Mouse (Mus musculus) MEL (cell line): ENCODE data around the gene Samd8. TPM values are rescaled to one million over a fixed set of nuclear protein-coding genes. Genes with fewer than 3 reads are reported as not detected.

Experiments used
- DNase-seq: peaks from one replicate; pipeline ENCODE4 v3.0.0; 2011; ENCODE audit warnings: low read depth, low spot score
- H3K27ac ChIP-seq: 2 replicates; pipeline ENCODE4 v1.5.1; 2012; ENCODE audit warnings: low read depth, mild to moderate bottlenecking, control low read depth, low read length, moderate library complexity; ENCODE audit not compliant: control insufficient read depth
- H3K27me3 ChIP-seq, 2 experiments: fragments of 150-350 bp in 1 of 2; sonication (generic) in 1 of 2; 2 replicates each; pipeline ENCODE4 v1.6.1; 2012; ENCODE audit warnings: low read length in 2 of 2, mild to moderate bottlenecking in 2 of 2, improper control_type of control experiment in 1 of 2, moderate library complexity in 1 of 2; ENCODE audit not compliant: insufficient read depth in 2 of 2, control insufficient read depth in 1 of 2
- H3K36me3 ChIP-seq, 2 experiments: 2 replicates each; pipeline ENCODE4 v1.6.1; 2012 to 2014; ENCODE audit warnings: low read length in 2 of 2, improper control_type of control experiment in 1 of 2, inconsistent platforms in 1 of 2, mild to moderate bottlenecking in 1 of 2; ENCODE audit not compliant: insufficient read depth in 2 of 2, control insufficient read depth in 1 of 2
- H3K4me1 ChIP-seq, 2 experiments: fragments of 150-350 bp in 1 of 2; sonication (generic) in 1 of 2; 2 replicates each; pipeline ENCODE4 v1.6.1; 2012; ENCODE audit warnings: low read length in 2 of 2, improper control_type of control experiment in 1 of 2, mild to moderate bottlenecking in 1 of 2; ENCODE audit not compliant: insufficient read depth in 2 of 2, control insufficient read depth in 1 of 2
- H3K4me3 ChIP-seq, 2 experiments: fragments of 150-350 bp in 1 of 2; sonication (generic) in 1 of 2; 2 replicates each; pipeline ENCODE4 v1.5.1; 2012; ENCODE audit warnings: low read depth in 2 of 2, low read length in 2 of 2, mild to moderate bottlenecking in 2 of 2, moderate library complexity in 2 of 2, control low read depth in 1 of 2, improper control_type of control experiment in 1 of 2; ENCODE audit not compliant: control insufficient read depth in 1 of 2, insufficient read depth in 1 of 2
- H3K79me2 ChIP-seq: 2 replicates; pipeline ENCODE4 v1.6.1; 2012; ENCODE audit warnings: mild to moderate bottlenecking, low read length, moderate library complexity; ENCODE audit not compliant: control insufficient read depth, poor library complexity, insufficient read depth
- H3K9ac ChIP-seq: 2 replicates; pipeline ENCODE4 v1.6.1; 2012; ENCODE audit warnings: low read depth, mild to moderate bottlenecking, control low read depth, low read length, moderate library complexity; ENCODE audit not compliant: control insufficient read depth, poor library complexity, severe bottlenecking
- H3K9me3 ChIP-seq: fragments of 150-350 bp; sonication (generic); replicated peaks from 2 replicates; pipeline ENCODE4 v1.6.1; 2012; ENCODE audit warnings: mild to moderate bottlenecking, low read length, improper control_type of control experiment, moderate library complexity; ENCODE audit not compliant: insufficient read depth
- CHD2 ChIP-seq: IDR thresholded peaks from 2 replicates; pipeline ENCODE4 v1.6.1; 2011; ENCODE audit warnings: low read length, improper control_type of control experiment
- CTCF ChIP-seq, 3 experiments: IDR thresholded peaks in 2 of 3; conservative IDR thresholded peaks in 1 of 3; 2 replicates each; pipeline ENCODE4 v1.5.1; 2011 to 2012; ENCODE audit warnings: low read length in 3 of 3, low read depth in 2 of 3, mild to moderate bottlenecking in 2 of 3, improper control_type of control experiment in 1 of 3, inconsistent platforms in 1 of 3, mixed read lengths in 1 of 3, moderate library complexity in 1 of 3; ENCODE audit not compliant: control insufficient read depth in 1 of 3, insufficient read depth in 1 of 3, poor library complexity in 1 of 3, severe bottlenecking in 1 of 3
- ELF1 ChIP-seq: IDR thresholded peaks from 2 replicates; pipeline ENCODE4 v1.6.1; 2014; ENCODE audit warnings: low read depth, mild to moderate bottlenecking, inconsistent platforms, low read length, improper control_type of control experiment, moderate library complexity
- EP300 ChIP-seq, 2 experiments: IDR thresholded peaks; 2 replicates each; pipeline ENCODE4 v1.6.1; 2011; ENCODE audit warnings: improper control_type of control experiment in 2 of 2, low read length in 2 of 2, low read depth in 1 of 2, mild to moderate bottlenecking in 1 of 2
- MAX ChIP-seq: IDR thresholded peaks from 2 replicates; pipeline ENCODE4 v1.6.1; 2011; ENCODE audit warnings: low read length, improper control_type of control experiment
- MXI1 ChIP-seq: IDR thresholded peaks from 2 replicates; pipeline ENCODE4 v1.6.1; 2011; ENCODE audit warnings: mild to moderate bottlenecking, low read depth, low read length, improper control_type of control experiment
- MYB ChIP-seq: IDR thresholded peaks from 2 replicates; pipeline ENCODE4 v1.6.1; 2011; ENCODE audit warnings: mild to moderate bottlenecking, low read depth, low read length, improper control_type of control experiment
- POLR2A ChIP-seq, 2 experiments: IDR thresholded peaks; 2 replicates each; pipeline ENCODE4 v1.6.1; 2011 to 2012; ENCODE audit warnings: low read length in 2 of 2, mild to moderate bottlenecking in 2 of 2, control low read depth in 1 of 2, improper control_type of control experiment in 1 of 2, low read depth in 1 of 2, moderate library complexity in 1 of 2; ENCODE audit not compliant: control insufficient read depth in 1 of 2, insufficient read depth in 1 of 2, poor library complexity in 1 of 2
- TCF12 ChIP-seq: IDR thresholded peaks from 2 replicates; pipeline ENCODE4 v1.6.1; 2014; ENCODE audit warnings: low read depth, mild to moderate bottlenecking, inconsistent platforms, low read length, improper control_type of control experiment, moderate library complexity
- UBTF ChIP-seq: IDR thresholded peaks from 2 replicates; pipeline ENCODE4 v1.6.1; 2012; ENCODE audit warnings: low read depth, mild to moderate bottlenecking, inconsistent platforms, low read length, improper control_type of control experiment, moderate library complexity, borderline replicate concordance; ENCODE audit not compliant: insufficient read depth
- USF1 ChIP-seq: IDR thresholded peaks from 2 replicates; pipeline ENCODE4 v1.6.1; 2014; ENCODE audit warnings: low read depth, mild to moderate bottlenecking, inconsistent platforms, low read length, improper control_type of control experiment, moderate library complexity
- ZC3H11A ChIP-seq: IDR thresholded peaks from 2 replicates; pipeline ENCODE4 v1.6.1; 2012; ENCODE audit warnings: low read depth, mild to moderate bottlenecking, inconsistent platforms, low read length, improper control_type of control experiment
- polyA plus RNA-seq, 2 experiments: library from polyadenylated mRNA; stranded (reverse) in 1 of 2; unstranded in 1 of 2; fragments of >175 nt in 1 of 2; fragments of >200 nt in 1 of 2; gene quantifications; 2 replicates each; pipeline versions ENCODE4 v1.2.1 to v1.2.4; 2012; ENCODE audit warnings: low replicate concordance in 2 of 2, low read depth in 1 of 2; ENCODE audit not compliant: insufficient read length in 2 of 2, insufficient read depth in 1 of 2, missing spikeins in 1 of 2
- total RNA-seq: library from RNA; depleted of rRNA; stranded (reverse); fragments of 300-350 nt; gene quantifications from 2 replicates; pipeline ENCODE4 v1.2.3, GENCODE M21; 2012

Gene Samd8
- total and polyA plus RNA-seq, 3 experiments = 5.8 to 6.8 TPM; not detected in 1

- no peaks in the 10 kb centered on the region for H3K79me2 ChIP-seq
- no peaks in the 10 kb centered on the region for H3K9me3 ChIP-seq
- H3K4me3 ChIP-seq = no peak overlapping the region
- DNase-seq = no peak
- H3K9ac ChIP-seq = no peak overlapping the region
- no peaks in the 10 kb centered on the region for H3K27me3 ChIP-seq
- peaks cover 0 to 2% of the 10 kb centered on the region in 2 experiments; a peak in 1 of 4 replicates for H3K4me1 ChIP-seq
- H3K27ac ChIP-seq = no peak overlapping the region
- TF ChIP-seq CHD2 (no peak), CTCF (IDR thresholded peaks at IDR 0.05 in 2 of 3, conservative IDR thresholded peaks at IDR 0.05 in 1 of 3; ENCODE audit: control insufficient read depth in 1 of 3, insufficient read depth in 1 of 3, low read depth in 2 of 3, low read length in 3 of 3, poor library complexity in 1 of 3, severe bottlenecking in 1 of 3) (no peak), MAX (no peak), EP300 (IDR thresholded peaks at IDR 0.05; ENCODE audit: low read depth in 1 of 2, low read length in 2 of 2) (no peak), ZC3H11A (no peak), MXI1 (no peak), POLR2A (IDR thresholded peaks at IDR 0.05; ENCODE audit: control insufficient read depth in 1 of 2, insufficient read depth in 1 of 2, low read depth in 1 of 2, low read length in 2 of 2, poor library complexity in 1 of 2) (no peak), TCF12 (no peak), UBTF (no peak)
- no peaks in the 10 kb centered on the region for H3K36me3 ChIP-seq
These were observed 7.9 kb upstream of the Samd8 start for GRCm38 (mm10) chr14:21742441-21742840.

GRCm38 (mm10) chr14:21744169-21744568, 6.2 kb upstream of the Samd8 start:
- no peak overlapping the region for H3K27ac ChIP-seq
- H3K9me3 ChIP-seq = no peaks in the 10 kb centered on the region
- no peak for DNase-seq

GRCm38 (mm10) chr14:21745149-21745548, 5.2 kb upstream of the Samd8 start:
- Histone ChIP-seq H3K9me3 (no peaks in the 10 kb centered on the region), H3K79me2 (no peaks in the 10 kb centered on the region), H3K4me3 (no peak overlapping the region), H3K36me3 (peaks cover 0 to 4% of the 10 kb centered on the region in 2 experiments; a peak in 2 of 4 replicates), H3K27me3 (no peaks in the 10 kb centered on the region), H3K27ac (no peak overlapping the region), H3K4me1 (peaks cover 2 to 19% of the 10 kb centered on the region in 2 experiments), H3K9ac (no peak overlapping the region)
- no peak for DNase-seq
- TF ChIP-seq ELF1 (no peak), MYB (no peak), USF1 (0 out of 2 replicates have a peak, but pooled peaks have one; percentile 26)

More at GRCm38 (mm10) chr14:21744169-21744568, 6.2 kb upstream of the Samd8 start:
- Histone ChIP-seq H3K9ac (no peak overlapping the region), H3K79me2 (no peaks in the 10 kb centered on the region), H3K27me3 (no peaks in the 10 kb centered on the region), H3K36me3 (no peaks in the 10 kb centered on the region), H3K4me3 (no peak overlapping the region), H3K4me1 (peaks cover 0 to 11% of the 10 kb centered on the region in 2 experiments; a peak in 2 of 4 replicates)
- TF ChIP-seq MXI1 = no peak
